In genomic region chr11:86734241-86734939, GRCm38 (mm10) we compare ENCODE assay signal across 19 mouse cellular contexts. TPM values are rescaled to one million over a fixed set of nuclear protein-coding genes. Genes with fewer than 3 reads are reported as not detected.
DNase-seq lines count a peak whose midpoint lies in the region; ATAC-seq and TF ChIP-seq lines count a peak whose summit lies in the region.
"Had no signal": no experiment of that assay in that cellular context is flagged by ENCODE, and none has a peak within 500 bp of the region (broad histone marks: within the 10 kb centered on the region; RNA-seq: fewer than 3 reads in every experiment).

No protein-coding gene starts in this region.

- H3K4me3 ChIP-seq in heart, embryonic 10.5 days, result no peak overlapping the region
- H3K4me3 ChIP-seq in midbrain, embryonic 16.5 days (ENCODE audit: low read depth, low read length), result no peak overlapping the region
- no peak overlapping the region for H3K4me3 ChIP-seq in midbrain, embryonic 15.5 days
- no peak overlapping the region for H3K4me3 ChIP-seq in small intestine, adult 2 months (ENCODE audit: low read depth, low read length)
- H3K4me3 ChIP-seq in forebrain, embryonic 13.5 days, result no peak overlapping the region
- H3K4me3 ChIP-seq: embryonic facial prominence, embryonic 12.5 days; forebrain, embryonic 10.5 days; midbrain, embryonic 10.5 days; neural tube, embryonic 12.5 days had no signal

- H3K27me3 ChIP-seq in heart, embryonic 10.5 days (ENCODE audit: insufficient read depth, poor library complexity, severe bottlenecking), result no peaks in the 10 kb centered on the region
- H3K27me3 ChIP-seq in midbrain, embryonic 16.5 days (ENCODE audit: control insufficient read depth, insufficient read depth, low read depth, low read length), result no peaks in the 10 kb centered on the region
- H3K27me3 ChIP-seq in midbrain, embryonic 15.5 days (replicated peaks), result no peaks in the 10 kb centered on the region
- H3K27me3 ChIP-seq in small intestine, adult 2 months (ENCODE audit: control insufficient read depth, insufficient read depth, low read length), result no peaks in the 10 kb centered on the region
- H3K27me3 ChIP-seq in forebrain, embryonic 13.5 days, result no peaks in the 10 kb centered on the region
- H3K27me3 ChIP-seq: embryonic facial prominence, embryonic 12.5 days; neural tube, embryonic 12.5 days had no signal

- TF ChIP-seq CTCF in small intestine, adult 2 months (IDR thresholded peaks at IDR 0.05; ENCODE audit: extremely low read depth, insufficient read length, insufficient replicate concordance, low read depth, low read length), result no peak

- no peak for DNase-seq in heart, embryonic 10.5 days (ENCODE audit: low spot score)
- no peak for DNase-seq in heart, postnatal 25 days (ENCODE audit: low spot score)
- DNase-seq in kidney, adult 9 months, result peak; percentile 64
- DNase-seq in kidney, postnatal 25 days, result no peak
- DNase-seq: adrenal gland, postnatal 14 days; B cell, adult 2 months; cerebellum, postnatal 25 days; layer of hippocampus, adult 9-11 months had no signal

- WGBS in heart, embryonic 10.5 days, result 76% methylated on average over 10 of the region's 10 CpGs
- WGBS in midbrain, embryonic 16.5 days, result 56% methylated on average over 10 of the region's 10 CpGs
- 59% methylated on average over 10 of the region's 10 CpGs for whole genome bisulfite sequencing in midbrain, embryonic 15.5 days
- WGBS in small intestine, adult 2 months, result 42% methylated on average over 10 of the region's 10 CpGs
- WGBS in forebrain, embryonic 13.5 days, result 74% methylated on average over 10 of the region's 10 CpGs

- TF ChIP-seq POLR2A in small intestine, adult 2 months (IDR thresholded peaks at IDR 0.05; ENCODE audit: low read depth, low read length), result no peak

- H3K36me3 ChIP-seq in heart, embryonic 10.5 days, result peaks cover 47% of the 10 kb centered on the region
- H3K36me3 ChIP-seq in midbrain, embryonic 16.5 days (ENCODE audit: control insufficient read depth, insufficient read depth, low read length), result peaks cover 9% of the 10 kb centered on the region
- peaks cover 15% of the 10 kb centered on the region for H3K36me3 ChIP-seq in midbrain, embryonic 15.5 days (replicated peaks)
- peaks cover 44% of the 10 kb centered on the region for H3K36me3 ChIP-seq in small intestine, adult 2 months (ENCODE audit: control insufficient read depth, insufficient read depth, low read length)
- peaks cover 28% of the 10 kb centered on the region for H3K36me3 ChIP-seq in forebrain, embryonic 13.5 days (ENCODE audit: poor library complexity, severe bottlenecking)

- no peaks in the 10 kb centered on the region for H3K9me3 ChIP-seq in heart, embryonic 10.5 days
- no peaks in the 10 kb centered on the region for H3K9me3 ChIP-seq in midbrain, embryonic 16.5 days (replicated peaks; ENCODE audit: control insufficient read depth, low read length, poor library complexity, severe bottlenecking)
- no peaks in the 10 kb centered on the region for H3K9me3 ChIP-seq in midbrain, embryonic 15.5 days
- no peaks in the 10 kb centered on the region for H3K9me3 ChIP-seq in forebrain, embryonic 13.5 days (replicated peaks)
- H3K9me3 ChIP-seq: embryonic facial prominence, embryonic 12.5 days; forebrain, embryonic 10.5 days; G1E; midbrain, embryonic 10.5 days; neural tube, embryonic 12.5 days had no signal

- intact Hi-C loops in heart, postnatal 25 days (cut with DNase I), result no loop called here

- H3K4me1 ChIP-seq in heart, embryonic 10.5 days, result peaks cover 10% of the 10 kb centered on the region; the same call in 1 of the 2 replicates
- no peaks in the 10 kb centered on the region for H3K4me1 ChIP-seq in midbrain, embryonic 16.5 days (ENCODE audit: control insufficient read depth, insufficient read depth, low read length)
- no peaks in the 10 kb centered on the region for H3K4me1 ChIP-seq in midbrain, embryonic 15.5 days
- peaks cover 8% of the 10 kb centered on the region; the same call in 1 of the 2 replicates for H3K4me1 ChIP-seq in small intestine, adult 2 months (ENCODE audit: control insufficient read depth, insufficient read depth, insufficient read length, low read length)
- no peaks in the 10 kb centered on the region for H3K4me1 ChIP-seq in forebrain, embryonic 13.5 days
- H3K4me1 ChIP-seq: embryonic facial prominence, embryonic 12.5 days; forebrain, embryonic 10.5 days; neural tube, embryonic 12.5 days had no signal

- ATAC-seq in midbrain, embryonic 16.5 days, result no peak
- no peak for ATAC-seq in midbrain, embryonic 15.5 days (replicated peaks)
- no peak for ATAC-seq in forebrain, embryonic 13.5 days
- ATAC-seq: inflammation-experienced regulatory T-cells, adult 6 months had no signal

- no peak overlapping the region for H3K9ac ChIP-seq in midbrain, embryonic 16.5 days (ENCODE audit: low read depth, low read length)
- no peak overlapping the region for H3K9ac ChIP-seq in midbrain, embryonic 15.5 days
- H3K9ac ChIP-seq in forebrain, embryonic 13.5 days, result no peak overlapping the region
- H3K9ac ChIP-seq: embryonic facial prominence, embryonic 12.5 days; neural tube, embryonic 12.5 days had no signal

- H3K4me2 ChIP-seq in midbrain, embryonic 16.5 days (ENCODE audit: low read length), result no peak overlapping the region
- H3K4me2 ChIP-seq in midbrain, embryonic 15.5 days, result no peak overlapping the region
- no peak overlapping the region for H3K4me2 ChIP-seq in forebrain, embryonic 13.5 days
- H3K4me2 ChIP-seq: embryonic facial prominence, embryonic 12.5 days; liver, embryonic 11.5 days; neural tube, embryonic 12.5 days had no signal

- H3K27ac ChIP-seq in heart, embryonic 10.5 days, result peak overlapping the region; percentile 52; the same call in 1 of the 2 replicates
- 0 out of 2 replicates have a peak overlapping the region, but pooled peaks have one; percentile 22 for H3K27ac ChIP-seq in midbrain, embryonic 16.5 days (ENCODE audit: low read length)
- H3K27ac ChIP-seq in midbrain, embryonic 15.5 days, result no peak overlapping the region
- H3K27ac ChIP-seq in small intestine, adult 2 months (ENCODE audit: insufficient read depth, low read depth, low read length), result peak overlapping the region; percentile 73; the same call in 1 of the 2 replicates
- no peak overlapping the region for H3K27ac ChIP-seq in forebrain, embryonic 13.5 days
- H3K27ac ChIP-seq: embryonic facial prominence, embryonic 12.5 days; forebrain, embryonic 10.5 days; midbrain, embryonic 10.5 days; neural tube, embryonic 12.5 days had no signal

RNA-seq across cellular contexts. Expression of gene Cltc, which starts 23.0 kb away (rescaled TPM):
- 143 and 206 TPM in 2 replicates for polyA plus RNA-seq in heart, embryonic 10.5 days (2016; fragmentation: Nextera tagmentation; extraction: Ambion mirVana)
- 100 to 1,000 TPM; 136 to 155 TPM for total RNA-seq in heart, postnatal 25 days (2021)
- 167 and 177 TPM in 2 replicates for polyA plus RNA-seq in midbrain, embryonic 16.5 days (2015; fragmentation: Nextera tagmentation; extraction: Ambion mirVana)
- 152 and 166 TPM in 2 replicates for polyA plus RNA-seq in midbrain, embryonic 15.5 days (2015; fragmentation: Nextera tagmentation; extraction: Ambion mirVana)
- 27.0 and 74.8 TPM in 2 replicates for polyA plus RNA-seq in small intestine, adult 2 months (2012; rRNA removed)
- polyA plus RNA-seq in forebrain, embryonic 13.5 days (2015; fragmentation: Nextera tagmentation; extraction: Ambion mirVana), result 106 and 126 TPM in 2 replicates

RNA-seq across cellular contexts. Expression of gene Ptrh2, which starts 50.6 kb away (rescaled TPM):
- 24.4 and 30.2 TPM in 2 replicates for polyA plus RNA-seq in heart, embryonic 10.5 days (2016; fragmentation: Nextera tagmentation; extraction: Ambion mirVana)
- total RNA-seq in heart, postnatal 25 days (2021), result 1 to 10 TPM; 6.3 to 6.5 TPM
- polyA plus RNA-seq in midbrain, embryonic 16.5 days (2015; fragmentation: Nextera tagmentation; extraction: Ambion mirVana), result 29.5 and 29.8 TPM in 2 replicates
- polyA plus RNA-seq in midbrain, embryonic 15.5 days (2015; fragmentation: Nextera tagmentation; extraction: Ambion mirVana), result 30.6 and 30.7 TPM in 2 replicates
- 0.90 and 1.5 TPM in 2 replicates for polyA plus RNA-seq in small intestine, adult 2 months (2012; rRNA removed)
- polyA plus RNA-seq in forebrain, embryonic 13.5 days (2015; fragmentation: Nextera tagmentation; extraction: Ambion mirVana), result 38.5 and 45.6 TPM in 2 replicates

RNA-seq across cellular contexts. Expression of gene Vmp1, which starts 50.8 kb away (rescaled TPM):
- 107 and 115 TPM in 2 replicates for polyA plus RNA-seq in heart, embryonic 10.5 days (2016; fragmentation: Nextera tagmentation; extraction: Ambion mirVana)
- 10 to 100 TPM; 63.1 to 66.1 TPM for total RNA-seq in heart, postnatal 25 days (2021)
- 104 and 128 TPM in 2 replicates for polyA plus RNA-seq in midbrain, embryonic 16.5 days (2015; fragmentation: Nextera tagmentation; extraction: Ambion mirVana)
- polyA plus RNA-seq in midbrain, embryonic 15.5 days (2015; fragmentation: Nextera tagmentation; extraction: Ambion mirVana), result 111 TPM in 2 replicates
- polyA plus RNA-seq in small intestine, adult 2 months (2012; rRNA removed), result 22.1 and 38.8 TPM in 2 replicates
- 86.8 and 91.2 TPM in 2 replicates for polyA plus RNA-seq in forebrain, embryonic 13.5 days (2015; fragmentation: Nextera tagmentation; extraction: Ambion mirVana)

Comparison
In these comparisons a context has a peak if more than half of its experiments do, and no peak if none do; other contexts are left out.
1. H3K27ac ChIP-seq: peak in heart, embryonic 10.5 days (single experiment), midbrain, embryonic 16.5 days (single experiment) and small intestine, adult 2 months (single experiment); none in midbrain, embryonic 15.5 days (single experiment) and forebrain, embryonic 13.5 days (single experiment).